Comparison of ENCODE assay signal across 27 mouse cellular contexts in genomic region chr9:31979211-31979610, GRCm38 (mm10).
DNase-seq lines count a peak whose midpoint lies in the region; ATAC-seq lines count a peak whose summit lies in the region.
"Had no signal": no experiment of that assay in that cellular context is flagged by ENCODE, and none has a peak within 500 bp of the region (broad histone marks: within the 10 kb centered on the region; RNA-seq: fewer than 3 reads in every experiment).

No protein-coding gene starts in this region.

- ATAC-seq in forebrain, embryonic 16.5 days = no peak
- ATAC-seq: CD4-positive, CD25-positive, alpha-beta regulatory T cell, adult 4 months; hindbrain, postnatal 0 days; intestine, embryonic 16.5 days; liver, embryonic 12.5 days; liver, postnatal 0 days; midbrain, embryonic 16.5 days had no signal

- WGBS in forebrain, embryonic 16.5 days = 82% methylated on average over 3 of the region's 3 CpGs

- H3K4me1 ChIP-seq in forebrain, embryonic 16.5 days (replicated peaks; ENCODE audit: control insufficient read depth, insufficient read depth, low read length) = no peaks in the 10 kb centered on the region
- H3K4me1 ChIP-seq: forebrain, embryonic 12.5 days; hindbrain, embryonic 12.5 days; liver, embryonic 12.5 days; stomach, embryonic 15.5 days had no signal

- H3K36me3 ChIP-seq in forebrain, embryonic 16.5 days (ENCODE audit: control insufficient read depth, insufficient read depth) = no peaks in the 10 kb centered on the region
- H3K36me3 ChIP-seq: embryonic facial prominence, embryonic 10.5 days; embryonic facial prominence, embryonic 15.5 days; forebrain, embryonic 12.5 days; hindbrain, embryonic 12.5 days; limb, embryonic 12.5 days; liver, embryonic 12.5 days; stomach, embryonic 15.5 days had no signal

- no peak overlapping the region for H3K27ac ChIP-seq in forebrain, embryonic 16.5 days (ENCODE audit: low read length)
- H3K27ac ChIP-seq: embryonic facial prominence, embryonic 10.5 days; embryonic facial prominence, embryonic 15.5 days; forebrain, embryonic 12.5 days; hindbrain, embryonic 12.5 days; hindbrain, postnatal 0 days; left cerebral cortex, adult 2 months; limb, embryonic 12.5 days; liver, embryonic 12.5 days; stomach, embryonic 15.5 days had no signal

- H3K4me3 ChIP-seq in forebrain, embryonic 16.5 days (replicated peaks; ENCODE audit: low read length) = no peak overlapping the region
- H3K4me3 ChIP-seq: embryonic facial prominence, embryonic 10.5 days; embryonic facial prominence, embryonic 15.5 days; forebrain, embryonic 12.5 days; hindbrain, embryonic 12.5 days; left cerebral cortex, adult 2 months; limb, embryonic 12.5 days; liver, embryonic 12.5 days; stomach, embryonic 15.5 days had no signal

- intact Hi-C loops in heart, postnatal 14 days (cut with DNase I) = no loop called here

- H3K27me3 ChIP-seq in forebrain, embryonic 16.5 days (replicated peaks; ENCODE audit: control insufficient read depth, insufficient read depth, low read length) = no peaks in the 10 kb centered on the region
- H3K27me3 ChIP-seq: embryonic facial prominence, embryonic 15.5 days; forebrain, embryonic 12.5 days; hindbrain, embryonic 12.5 days; limb, embryonic 12.5 days; liver, embryonic 12.5 days; stomach, embryonic 15.5 days had no signal

- peak; percentile 14 for DNase-seq in heart, adult 11 months
- no peak for DNase-seq in heart, postnatal 14 days
- peak; percentile 51 for DNase-seq in kidney, adult 18-20 months
- no peak for DNase-seq in kidney, postnatal 10 days
- peak; percentile 25 for DNase-seq in adipocyte (ENCODE audit: low spot score)
- DNase-seq in kidney, postnatal 14 days = peak; percentile 51
- DNase-seq: cerebellum, adult 8-10 months; cerebellum, postnatal 25 days; gastrocnemius, postnatal 10 days; liver, postnatal 0 days; lung, postnatal 36 days; right cerebral cortex, postnatal 25 days had no signal

- no peak overlapping the region for H3K9ac ChIP-seq in forebrain, embryonic 16.5 days (replicated peaks; ENCODE audit: low read depth, low read length)
- H3K9ac ChIP-seq: embryonic facial prominence, embryonic 15.5 days; forebrain, embryonic 12.5 days; hindbrain, embryonic 12.5 days; limb, embryonic 12.5 days; liver, embryonic 12.5 days; liver, postnatal 0 days; stomach, embryonic 15.5 days had no signal

- peaks cover 3% of the 10 kb centered on the region; the same call in 1 of the 2 replicates for H3K9me3 ChIP-seq in forebrain, embryonic 16.5 days (ENCODE audit: control insufficient read depth, low read length)
- H3K9me3 ChIP-seq: embryonic facial prominence, embryonic 15.5 days; hindbrain, embryonic 12.5 days; limb, embryonic 12.5 days; liver, embryonic 12.5 days; stomach, embryonic 15.5 days had no signal

- no peak overlapping the region for H3K4me2 ChIP-seq in forebrain, embryonic 16.5 days (ENCODE audit: low read length)
- H3K4me2 ChIP-seq: embryonic facial prominence, embryonic 15.5 days; forebrain, embryonic 12.5 days; heart, embryonic 11.5 days; hindbrain, embryonic 12.5 days; limb, embryonic 12.5 days; liver, embryonic 12.5 days; midbrain, embryonic 11.5 days; stomach, embryonic 15.5 days had no signal

Comparison
In these comparisons a context has a peak if more than half of its experiments do, and no peak if none do; other contexts are left out.
1. DNase-seq: peak in heart, adult 11 months (single experiment), kidney, adult 18-20 months (single experiment), adipocyte (single experiment) and kidney, postnatal 14 days (single experiment); none in heart, postnatal 14 days (0 of 2) and kidney, postnatal 10 days (single experiment).